Mouse (Mus musculus): ENCODE measurements around the gene Capn3. TPM values are rescaled to one million over a fixed set of nuclear protein-coding genes. Genes with fewer than 3 reads are reported as not detected.

The Capn3 gene
- total RNA-seq (2015) (0.41 and 1.2 TPM in 2 replicates), total RNA-seq (2017) (0.15 TPM in 1 of 2 replicates, not detected in the other)

DNA sequence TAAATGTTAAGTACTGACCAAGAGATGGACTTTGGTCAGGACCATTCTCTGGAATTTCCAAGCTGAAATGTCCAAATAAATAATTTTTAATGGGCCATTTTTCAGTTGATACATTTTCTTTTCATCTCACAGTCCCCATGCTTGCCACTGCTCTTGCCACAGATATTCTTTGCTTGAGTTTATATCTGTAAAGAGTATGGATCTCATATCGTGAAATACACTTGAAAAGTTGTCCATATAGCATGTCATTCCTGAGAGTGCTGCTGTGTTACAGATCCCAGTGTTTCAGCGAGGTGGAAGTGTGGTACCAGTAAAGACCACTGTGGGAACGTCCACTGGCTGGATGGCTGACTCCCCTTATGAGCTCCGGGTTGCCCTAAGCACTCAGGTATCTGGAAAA is at the start of gene Capn3:
Gene Capn3 (plus strand): TSS at position 301 of the 400 bp plus-strand sequence.
- no peak for ATAC-seq (ENCODE audit: poor library complexity, severe bottlenecking)

DNA sequence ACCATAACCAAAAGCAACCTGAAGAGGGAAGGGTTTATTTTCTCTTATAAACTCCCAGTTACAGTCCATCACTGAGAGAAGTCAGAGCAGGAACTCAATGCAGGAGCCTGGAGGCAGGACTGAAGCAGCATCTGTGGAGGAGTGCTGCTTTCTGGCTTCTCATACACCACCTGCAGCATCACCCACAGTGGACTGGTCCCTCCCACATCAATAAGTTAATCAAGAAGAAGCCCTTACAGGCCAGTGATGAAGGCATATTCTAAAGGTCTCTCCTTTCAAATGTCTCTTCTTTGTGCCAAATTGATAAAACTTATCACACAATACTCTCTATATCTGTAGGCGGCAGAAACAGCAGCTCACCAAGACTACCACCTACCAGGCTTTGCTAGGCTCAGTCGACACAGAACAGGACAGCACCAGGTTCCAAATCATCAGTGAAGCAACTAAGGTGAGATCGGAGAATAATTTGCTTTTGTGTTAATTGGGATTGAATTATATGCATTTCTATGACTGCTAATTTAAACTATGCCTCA is 44.7 kb upstream of the Capn3 start:
- no peak for ATAC-seq (ENCODE audit: poor library complexity, severe bottlenecking)

GRCm38 (mm10) chr2:120414113-120414512 is 41.7 kb upstream of the Capn3 start:
- ATAC-seq (ENCODE audit: poor library complexity, severe bottlenecking), result no peak

- no peak for ATAC-seq (ENCODE audit: poor library complexity, severe bottlenecking)
Measured at GRCm38 (mm10) chr2:120414738-120415414, 40.9 kb upstream of the Capn3 start.

DNA sequence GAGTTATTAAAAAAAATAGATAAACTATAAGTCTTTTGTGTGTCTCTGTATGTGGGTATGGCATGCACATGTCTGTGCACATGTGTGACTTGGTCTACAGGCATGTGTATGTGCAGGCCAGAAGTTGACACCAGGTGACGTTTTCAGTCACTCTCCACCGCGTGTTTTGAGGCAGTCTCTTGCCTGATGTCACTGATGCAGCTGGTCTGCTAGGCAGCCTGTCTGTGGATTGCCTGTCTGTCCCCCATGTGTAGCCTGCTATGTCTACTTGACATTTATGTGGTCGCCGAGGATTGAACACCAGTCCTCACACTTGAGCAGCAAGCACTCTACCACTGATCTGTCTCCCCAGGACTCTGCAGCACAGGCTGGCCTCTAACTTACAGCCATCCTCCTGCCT is 31.4 kb upstream of the Capn3 start:
- no peak for ATAC-seq (ENCODE audit: poor library complexity, severe bottlenecking)

DNA sequence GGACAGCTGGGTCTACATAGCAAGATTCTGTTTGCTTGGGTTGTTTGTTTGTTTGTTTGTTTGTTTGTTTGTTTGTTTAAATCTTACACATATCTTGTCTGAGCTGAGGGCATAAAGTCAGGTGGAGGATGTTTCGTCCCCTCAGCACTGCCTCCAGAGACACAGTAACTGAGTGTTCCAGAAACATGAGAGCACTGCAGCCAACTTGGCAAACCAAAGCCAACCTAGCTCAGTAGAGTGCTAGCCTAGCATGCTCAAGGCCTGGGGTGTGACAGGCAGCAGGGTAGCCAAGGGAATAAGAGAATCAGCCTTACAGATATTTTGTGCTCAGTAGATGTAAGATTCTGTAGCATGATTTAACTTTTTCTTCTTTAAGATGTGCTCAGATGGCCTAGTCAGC is 11.3 kb upstream of the Capn3 start:
- no peak for ATAC-seq (ENCODE audit: poor library complexity, severe bottlenecking)

DNA sequence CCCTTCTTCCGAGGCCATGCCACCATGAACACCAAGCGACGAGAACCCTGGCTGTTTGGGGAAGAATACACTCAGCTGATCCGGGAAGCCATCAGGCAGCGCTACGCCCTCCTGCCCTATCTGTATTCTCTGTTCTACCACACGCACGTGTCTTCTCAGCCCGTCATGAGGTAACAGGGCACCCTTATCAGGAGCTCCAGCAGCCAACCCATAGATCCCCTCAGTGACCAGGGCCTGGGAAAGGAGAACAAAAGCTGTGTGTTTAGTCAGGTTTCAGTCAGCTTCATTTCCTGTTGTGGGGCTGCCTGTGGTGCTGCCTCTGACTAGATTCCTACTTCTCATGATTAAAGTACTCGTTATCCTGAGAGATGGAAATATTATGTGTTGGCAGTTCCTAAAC is 9.4 kb upstream of the Capn3 start:
- ATAC-seq (ENCODE audit: poor library complexity, severe bottlenecking), result peak; percentile 85

- no peak for ATAC-seq (ENCODE audit: poor library complexity, severe bottlenecking)
Measured at GRCm38 (mm10) chr2:120447306-120447705, 8.5 kb upstream of the Capn3 start.

- peak; percentile 44 for ATAC-seq (ENCODE audit: poor library complexity, severe bottlenecking)
Measured at GRCm38 (mm10) chr2:120450724-120451123, 5.1 kb upstream of the Capn3 start.

DNA sequence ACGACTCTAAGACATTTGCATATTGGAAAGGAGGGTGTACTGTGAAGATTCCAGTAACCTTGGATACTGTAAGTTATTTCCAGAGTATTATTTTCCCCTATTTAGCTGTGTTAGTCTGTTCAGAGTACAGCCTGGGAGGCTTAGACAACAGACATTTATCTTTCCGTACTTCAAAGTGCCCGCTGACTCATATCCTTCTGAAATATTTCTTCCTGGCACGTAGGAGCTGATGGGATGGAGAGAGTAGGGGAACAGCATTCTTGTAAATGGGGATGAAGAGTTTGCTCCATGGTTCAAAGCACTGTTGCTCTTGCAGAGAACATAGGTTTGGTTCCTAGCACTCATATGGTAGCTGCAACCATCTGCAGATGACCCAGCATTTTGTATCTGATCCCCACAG is 3.2 kb upstream of the Capn3 start:
- ATAC-seq (ENCODE audit: poor library complexity, severe bottlenecking), result no peak

GRCm38 (mm10) chr2:120454987-120455386 is 832 bp upstream of the Capn3 start:
- ATAC-seq (ENCODE audit: poor library complexity, severe bottlenecking), result no peak

DNA sequence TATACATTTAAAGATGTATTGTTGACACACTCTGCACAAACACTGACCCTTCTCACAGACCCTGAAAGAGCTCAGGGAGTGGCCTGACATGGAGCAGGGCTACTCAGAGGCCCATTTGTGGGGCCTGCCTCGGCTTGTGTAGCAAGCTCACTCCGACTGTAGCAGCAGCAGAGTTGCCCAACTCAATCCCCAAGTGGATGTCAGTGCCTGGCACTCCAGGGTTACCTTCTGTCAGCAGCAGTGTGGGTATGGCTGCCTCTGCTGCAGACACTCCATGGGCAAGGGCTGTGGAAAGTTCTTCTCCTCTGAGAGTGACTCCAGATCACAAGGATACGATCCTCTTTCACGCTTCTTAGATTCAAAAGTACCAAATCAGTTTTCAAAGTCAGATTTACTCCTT is 4.4 kb downstream of the Capn3 start:
- no peak for ATAC-seq (ENCODE audit: poor library complexity, severe bottlenecking)

DNA sequence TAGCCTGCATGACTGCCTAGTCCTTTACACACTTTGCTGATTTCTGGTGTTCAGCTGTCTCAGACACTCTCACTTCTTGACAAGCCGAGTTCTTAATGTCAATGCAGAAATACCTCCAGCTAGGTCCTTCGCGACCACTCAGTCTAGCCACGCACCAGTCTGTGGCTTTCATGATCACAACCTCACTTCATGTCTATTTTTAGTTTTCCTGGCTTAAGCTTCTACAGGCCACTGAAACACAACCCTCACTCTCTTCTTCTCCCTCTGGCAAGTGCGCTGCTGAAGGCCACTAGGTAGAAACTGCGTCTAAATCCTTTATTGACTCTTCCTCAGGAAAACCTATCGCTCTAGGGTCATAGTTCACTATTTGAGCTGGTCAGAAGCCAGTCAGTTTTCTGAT is 7.5 kb downstream of the Capn3 start:
- ATAC-seq (ENCODE audit: poor library complexity, severe bottlenecking), result no peak

GRCm38 (mm10) chr2:120464091-120464490 is 8.3 kb downstream of the Capn3 start:
- ATAC-seq (ENCODE audit: poor library complexity, severe bottlenecking), result no peak

- peak; percentile 56 for ATAC-seq (ENCODE audit: poor library complexity, severe bottlenecking)
Measured at GRCm38 (mm10) chr2:120464732-120465396, 9.0 kb downstream of the Capn3 start.

DNA sequence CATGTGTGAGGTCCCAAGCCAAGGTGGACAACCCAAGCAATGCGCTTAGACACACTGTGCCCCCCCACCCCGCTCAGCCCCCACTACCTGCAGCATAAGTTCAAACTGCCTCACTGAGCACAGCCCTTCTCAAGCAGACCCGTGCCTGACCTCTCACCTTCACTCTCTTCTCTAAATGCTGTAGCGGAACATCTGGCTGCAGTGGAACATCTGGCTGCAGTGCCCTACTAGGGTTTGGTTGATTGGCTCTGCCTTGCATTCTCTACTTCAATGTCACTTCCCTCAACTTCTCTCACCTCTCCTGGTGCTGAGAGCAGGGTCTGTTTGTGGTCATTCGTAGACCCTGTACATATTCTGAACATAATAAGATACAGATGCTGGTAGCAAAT is 9.6 kb downstream of the Capn3 start:
- no peak for ATAC-seq (ENCODE audit: poor library complexity, severe bottlenecking)

DNA sequence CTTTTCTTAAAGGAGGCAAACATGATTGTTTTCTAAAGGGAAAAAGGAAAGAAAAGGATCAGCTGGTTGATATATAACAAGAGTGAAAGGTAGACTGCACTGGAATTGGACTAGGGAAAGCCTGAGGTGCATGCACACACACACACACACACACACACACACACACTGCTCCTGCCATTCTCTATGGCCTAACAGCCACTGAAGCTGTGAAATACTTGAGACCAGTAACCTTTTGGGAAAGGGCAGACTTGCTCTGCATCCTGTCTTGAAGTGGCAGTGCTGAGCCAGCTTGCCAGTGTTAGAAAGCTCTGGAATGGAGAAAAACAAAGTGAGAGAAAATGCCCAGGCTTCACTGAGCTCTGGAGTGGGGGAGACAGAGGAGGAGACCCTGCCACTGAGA is 12.2 kb downstream of the Capn3 start:
- no peak for ATAC-seq (ENCODE audit: poor library complexity, severe bottlenecking)

DNA sequence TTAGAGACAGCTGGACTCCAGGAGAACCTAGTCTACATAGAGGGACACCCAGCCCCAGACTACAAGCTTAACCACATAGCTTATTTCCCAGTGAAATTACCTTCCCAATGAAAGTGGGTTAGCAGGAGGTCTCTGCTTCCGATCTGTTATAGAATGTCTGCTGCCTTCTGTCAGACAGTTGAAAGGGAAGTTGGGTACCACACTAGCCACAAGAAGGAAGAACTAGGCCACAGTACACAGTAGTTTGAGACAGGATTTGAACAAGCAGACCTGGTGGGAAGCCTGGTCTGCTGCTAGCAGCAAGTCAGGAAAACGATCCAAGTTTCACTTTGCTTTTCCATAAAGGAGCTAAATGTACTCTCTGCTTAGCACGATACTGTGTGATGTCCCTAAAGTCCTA is 13.4 kb downstream of the Capn3 start:
- peak; percentile 66 for ATAC-seq (ENCODE audit: poor library complexity, severe bottlenecking)

GRCm38 (mm10) chr2:120469715-120470114 is 13.9 kb downstream of the Capn3 start:
- peak; percentile 57 for ATAC-seq (ENCODE audit: poor library complexity, severe bottlenecking)

DNA sequence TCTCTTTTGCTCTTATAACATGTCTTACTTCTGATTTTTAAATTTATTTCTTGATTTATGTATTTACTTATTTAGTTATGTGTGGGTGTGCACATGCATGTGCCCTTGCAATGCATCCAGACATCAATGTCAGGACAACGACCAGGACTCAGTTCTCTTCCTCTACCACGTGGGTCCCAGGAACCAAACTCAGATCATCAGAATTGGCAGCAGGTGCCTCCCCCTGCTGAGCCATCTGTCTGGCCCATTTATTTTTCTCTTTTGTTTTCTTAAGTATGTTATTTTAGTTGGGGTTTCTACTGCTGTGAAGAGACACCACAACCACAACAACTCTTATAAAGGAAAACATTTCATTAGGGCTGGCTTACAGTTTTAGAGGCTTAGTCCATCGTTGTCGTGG is 15.0 kb downstream of the Capn3 start:
- no peak for ATAC-seq (ENCODE audit: poor library complexity, severe bottlenecking)

GRCm38 (mm10) chr2:120476277-120477087 is 20.7 kb downstream of the Capn3 start:
- ATAC-seq (ENCODE audit: poor library complexity, severe bottlenecking), result no peak

DNA sequence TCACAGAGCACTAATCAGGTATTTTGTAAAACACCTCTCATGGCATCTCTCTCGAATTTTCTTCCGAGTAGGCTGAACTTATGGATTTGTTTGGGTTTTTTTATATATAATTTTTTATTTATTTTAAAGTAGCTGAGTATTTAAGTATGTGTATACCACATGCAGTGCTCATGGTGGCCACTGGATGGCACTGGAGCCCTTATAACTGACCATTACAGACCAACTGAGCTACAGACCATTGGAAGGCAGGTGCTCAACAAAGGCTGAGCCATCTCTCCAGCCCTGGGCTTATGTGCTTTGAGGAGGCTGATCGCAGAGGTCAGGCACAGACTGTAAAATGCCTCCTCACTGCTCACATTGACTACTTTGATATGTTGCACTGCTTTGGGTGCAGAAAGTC is 22.8 kb downstream of the Capn3 start:
- ATAC-seq (ENCODE audit: poor library complexity, severe bottlenecking), result peak; percentile 92
